Mouse (Mus musculus): ENCODE measurements at regions not wholly inside any gene's neighbourhood (a gene's known extent, or its start where the extent isn't known, plus 50 kb on each side); places are given as distances from the start of the nearest gene placed in this dataset.

- no peak for TF ChIP-seq POLR2A (IDR thresholded peaks at IDR 0.05; ENCODE audit: borderline replicate concordance, control insufficient read depth, low read depth, low read length)
- TF ChIP-seq CTCF (IDR thresholded peaks at IDR 0.05; ENCODE audit: control insufficient read depth, insufficient read depth, low read length), result no peak
Observed at GRCm38 (mm10) chr9:14003163-14003562, 175.6 kb downstream of the Fam76b start.
